Mouse (Mus musculus) induced T-regulatory cell, adult 2 months (primary cell): ENCODE measurements around the gene Myt1.

ENCODE experiments used
- DNase-seq: peaks from one replicate; pipeline ENCODE4 v3.0.0-alpha.2; 2012; ENCODE audit warnings: low read depth

The Myt1 gene

DNA sequence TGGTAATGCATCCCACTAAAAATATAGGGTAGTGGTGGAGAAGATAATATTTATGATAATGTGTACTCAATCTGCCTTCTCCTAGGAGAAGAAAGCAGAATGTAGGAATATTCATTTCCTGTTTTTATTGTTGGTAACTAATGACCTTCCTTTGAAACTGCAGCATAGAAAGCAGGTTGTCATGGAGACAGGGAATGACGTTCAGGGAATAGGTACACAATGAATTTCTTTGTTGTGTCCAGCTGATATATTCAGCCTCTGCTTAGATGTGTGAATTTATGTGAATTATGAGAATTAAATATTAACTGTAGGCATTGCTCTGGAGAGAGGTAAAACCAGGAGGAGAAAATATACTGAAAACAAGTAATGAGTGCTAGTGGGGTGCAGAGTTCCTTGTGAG is 18.3 kb downstream of the Myt1 start:
- DNase-seq: no peak

DNA sequence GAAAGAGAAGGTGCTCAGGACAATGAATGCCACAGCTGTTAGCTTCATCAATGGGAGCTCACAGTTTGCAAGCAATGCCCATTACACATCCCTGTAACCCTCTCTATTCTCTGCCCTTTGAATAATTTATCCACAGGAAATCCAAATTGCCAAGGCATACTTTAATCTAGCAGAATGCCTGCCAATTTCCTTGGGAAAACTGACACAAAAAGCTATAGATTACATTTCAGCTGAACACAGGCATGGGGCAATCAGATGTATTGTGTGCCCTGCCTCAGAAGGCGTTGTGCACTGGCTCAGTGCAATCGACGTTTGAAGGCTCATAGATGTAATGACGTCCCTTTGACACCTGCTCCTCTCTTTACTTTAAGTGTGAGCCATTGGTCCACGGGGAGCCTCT is 24.7 kb downstream of the Myt1 start:
- no peak for DNase-seq

DNA sequence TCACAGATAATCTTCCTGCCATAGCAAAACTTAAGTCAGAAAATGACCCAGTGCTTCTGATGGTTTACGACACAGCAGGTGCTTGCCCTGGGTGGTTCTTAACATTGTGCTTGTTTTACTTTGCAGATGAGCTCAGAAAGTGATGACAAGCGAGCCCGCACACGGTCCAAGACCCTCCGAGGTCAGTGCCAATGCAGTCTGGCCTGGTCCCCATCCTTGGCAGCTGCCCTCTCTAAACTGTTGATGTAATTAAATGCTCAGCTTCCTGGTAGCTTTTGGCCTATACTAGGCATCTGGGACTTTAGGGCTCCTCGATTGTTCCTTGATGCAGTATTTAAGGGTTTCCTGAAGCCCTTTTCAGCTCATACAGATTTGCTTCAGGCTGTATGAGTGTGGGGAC is 26.3 kb downstream of the Myt1 start:
- DNase-seq: no peak

DNA sequence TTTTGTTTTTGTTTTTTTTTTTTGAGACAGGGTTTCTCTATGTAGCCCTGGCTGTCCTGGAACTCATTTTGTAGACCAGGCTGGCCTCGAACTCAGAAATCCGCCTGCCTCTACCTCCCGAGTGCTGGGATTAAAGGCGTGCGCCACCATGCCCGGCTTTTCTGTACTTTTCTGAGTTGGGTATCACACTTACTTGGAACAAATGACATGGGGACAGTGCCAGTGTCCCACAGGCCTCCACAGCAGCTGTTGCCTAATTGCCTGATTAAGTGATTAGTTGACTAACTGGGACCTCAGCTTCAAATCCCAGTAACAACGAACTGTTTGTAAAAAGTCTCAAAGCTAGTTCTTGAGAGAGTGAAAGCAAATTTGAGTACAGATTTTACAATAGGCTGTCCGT is 30.1 kb downstream of the Myt1 start:
- peak; percentile 5 for DNase-seq

DNA sequence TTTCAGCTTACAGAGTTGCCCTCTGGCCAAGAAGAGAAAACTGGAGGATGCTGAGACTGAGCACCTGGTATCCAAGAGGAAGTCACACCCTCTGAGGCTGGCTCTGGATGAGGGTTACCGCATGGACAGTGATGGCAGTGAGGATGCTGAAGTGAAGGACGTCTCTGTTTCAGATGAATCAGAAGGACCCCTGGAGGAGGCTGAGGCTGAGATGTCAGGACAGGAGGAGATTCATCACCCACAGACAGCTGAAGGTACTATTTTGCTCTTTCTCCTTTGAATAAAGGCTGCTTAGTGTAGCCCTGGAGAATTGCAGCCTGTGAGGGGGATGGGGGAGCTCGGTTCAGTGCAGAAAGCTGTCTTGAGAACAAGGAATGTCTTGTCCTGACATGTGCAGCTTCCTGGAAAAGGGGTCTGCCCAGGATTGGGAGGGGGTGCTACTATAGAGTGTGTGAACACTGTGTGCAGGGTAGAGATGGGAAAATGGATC is 32.6 kb downstream of the Myt1 start:
- no peak for DNase-seq

DNA sequence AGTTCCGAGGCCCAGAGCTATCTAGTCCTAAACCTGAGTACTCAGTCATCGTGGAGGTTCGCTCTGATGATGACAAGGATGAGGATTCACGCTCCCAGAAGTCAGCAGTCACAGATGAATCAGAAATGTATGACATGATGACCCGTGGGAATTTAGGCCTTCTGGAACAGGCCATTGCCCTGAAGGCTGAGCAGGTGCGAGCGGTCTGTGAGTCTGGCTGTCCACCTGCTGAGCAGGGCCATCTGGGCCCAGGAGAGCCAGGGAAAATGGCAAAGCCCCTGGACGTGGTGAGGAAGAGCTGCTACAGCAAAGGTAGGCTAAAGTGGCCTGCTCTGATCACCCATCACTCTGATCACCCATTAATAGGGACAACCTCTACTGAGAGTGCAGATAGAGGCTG is 34.5 kb downstream of the Myt1 start:
- DNase-seq: no peak

DNA sequence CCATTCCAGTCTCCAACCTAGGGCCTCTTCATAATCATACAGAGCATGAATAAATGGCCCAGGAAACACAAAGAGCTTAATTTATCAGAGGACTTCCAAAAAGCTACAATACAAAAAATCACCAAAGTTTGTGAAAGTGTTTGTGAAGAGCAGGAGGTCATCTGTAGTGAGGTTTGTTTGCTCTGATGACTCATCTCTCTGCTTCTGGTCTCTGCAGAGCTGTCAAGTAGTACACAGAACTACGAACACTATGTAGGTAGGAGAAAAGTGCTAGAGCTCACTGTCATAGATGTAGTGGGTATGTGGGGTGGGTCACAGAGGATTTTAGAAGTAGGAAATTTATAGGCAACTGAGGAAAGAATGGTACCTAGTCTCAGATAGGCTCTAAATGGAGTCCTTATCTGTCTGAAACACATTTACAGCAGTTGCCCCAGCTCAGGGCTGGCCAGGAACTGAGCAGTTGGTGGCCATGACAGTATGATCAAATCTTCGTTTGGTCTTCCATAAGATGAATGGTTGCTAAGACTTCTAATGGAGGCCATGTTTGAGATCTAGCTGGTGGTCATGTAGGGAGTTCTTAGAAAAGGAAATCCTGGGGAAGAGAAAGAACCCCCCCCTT is 66.0 kb downstream of the Myt1 start:
- DNase-seq: no peak

DNA sequence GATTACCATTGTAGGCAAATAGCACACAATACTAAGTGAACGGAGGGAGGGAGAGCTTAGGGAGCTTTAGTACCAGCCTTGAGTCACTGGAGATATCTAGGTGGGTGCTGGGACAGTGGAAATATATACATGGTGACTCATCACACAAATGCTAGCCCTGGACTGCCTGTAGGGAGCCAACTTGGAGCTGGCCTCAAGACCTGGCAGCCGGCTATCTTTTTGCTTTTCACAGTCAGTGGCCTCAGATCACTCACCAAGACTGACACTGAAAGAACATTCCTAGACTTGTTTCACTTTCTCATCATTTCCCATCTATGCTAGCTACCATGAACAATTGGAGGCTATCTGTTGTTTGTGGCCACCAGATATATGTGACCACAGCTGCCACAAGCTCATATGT is 69.6 kb downstream of the Myt1 start:
- DNase-seq: no peak

DNA sequence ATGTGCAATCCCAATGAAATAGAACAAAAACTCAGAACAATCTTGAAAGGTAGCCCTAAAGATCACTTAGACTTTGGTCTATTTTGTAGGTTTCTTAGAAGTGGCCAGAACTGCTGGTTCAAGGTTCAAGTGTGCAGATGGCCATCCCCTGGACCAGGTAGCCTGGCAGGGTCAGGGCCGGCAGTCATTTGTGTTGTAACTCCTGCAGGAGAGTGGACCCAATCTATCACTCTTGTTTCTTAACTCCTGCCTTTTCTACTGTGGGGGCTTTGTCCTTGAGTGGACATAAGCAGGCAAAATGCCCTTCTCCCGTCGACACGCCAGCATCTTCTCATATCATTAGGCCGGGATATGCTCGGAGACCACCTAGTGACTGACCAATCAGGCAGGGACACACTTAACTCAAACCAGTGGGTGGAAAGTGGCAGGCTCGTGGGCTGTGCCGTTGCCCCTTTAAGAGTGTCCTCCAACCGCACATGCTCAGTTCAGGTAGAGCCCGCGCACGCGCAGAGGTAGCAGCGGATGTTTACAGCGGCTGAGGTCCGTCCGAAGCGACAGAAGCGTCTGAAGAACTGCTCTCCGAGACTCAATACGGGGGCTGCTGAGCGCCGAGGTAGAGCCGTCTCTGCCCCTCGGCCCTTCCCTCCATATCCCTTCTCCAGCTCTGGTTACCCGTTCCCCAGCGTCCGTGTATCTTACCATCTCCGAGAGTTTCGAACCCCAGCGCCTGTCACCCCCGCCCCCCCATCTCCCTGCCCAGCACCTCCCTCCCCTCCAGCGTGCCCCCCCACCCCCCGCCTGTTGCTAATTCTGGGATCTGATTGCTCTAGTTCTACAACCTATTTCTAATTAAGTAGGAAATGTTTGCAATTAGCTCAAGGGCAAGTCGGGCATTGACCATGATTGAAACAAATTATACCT is 74.5 kb downstream of the Myt1 start, which contains the start of gene Pcmtd2:
Gene Pcmtd2, plus strand, starts transcription at position 483 of the 921 bp plus-strand sequence.
- DNase-seq: peak; percentile 95

DNA sequence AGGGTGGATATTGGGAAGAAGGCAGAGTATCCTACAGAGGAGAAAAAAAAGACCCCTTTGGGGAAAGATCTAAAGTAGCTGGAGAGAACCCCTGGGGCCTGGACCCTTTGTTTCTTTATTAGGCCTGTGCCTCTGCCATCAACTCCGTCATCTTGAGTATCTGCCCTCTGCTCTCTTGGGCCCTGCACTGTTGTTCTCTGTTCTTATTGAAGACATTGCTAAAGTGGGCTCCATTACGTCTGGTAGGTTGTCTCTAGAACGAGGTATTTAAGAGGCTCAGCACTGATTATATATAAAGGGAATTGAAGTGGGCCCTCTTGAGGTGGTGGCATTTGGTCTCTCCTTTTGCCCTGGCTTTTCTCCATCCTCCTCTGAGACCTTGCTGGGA is 75.2 kb downstream of the Myt1 start:
- DNase-seq: peak; percentile 43

DNA sequence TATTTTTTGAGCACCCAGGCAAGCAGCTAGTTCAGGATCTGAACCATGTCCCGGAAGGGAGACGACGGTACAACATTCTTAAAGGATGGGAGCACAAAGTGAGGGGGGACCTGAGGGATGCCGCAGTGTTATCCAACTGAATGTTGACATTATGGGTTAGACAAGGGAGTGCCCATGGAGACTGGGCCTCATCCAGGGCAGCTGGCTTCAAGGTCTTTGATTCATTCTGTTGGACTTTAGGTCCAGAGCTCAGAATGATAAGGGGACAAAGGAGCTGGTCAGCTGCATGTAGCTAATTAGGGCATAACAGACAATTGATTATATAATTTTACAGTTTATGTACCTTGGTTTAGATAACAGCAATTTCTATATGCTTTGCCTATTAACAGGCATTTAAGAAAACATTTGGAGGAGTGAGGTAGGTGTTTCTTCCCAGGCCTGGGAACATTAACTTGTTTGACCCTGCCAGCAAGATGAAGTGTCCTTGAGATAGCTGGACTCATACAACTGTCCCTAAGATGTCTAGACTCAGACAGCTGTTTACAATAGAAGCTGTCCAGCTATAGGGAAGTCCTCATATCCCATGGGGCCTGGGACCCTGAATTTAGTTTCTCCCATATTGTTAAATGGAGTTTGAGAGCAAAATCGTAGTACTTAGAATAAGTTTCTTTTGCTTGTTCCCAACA is 82.7 kb downstream of the Myt1 start:
- DNase-seq: no peak

DNA sequence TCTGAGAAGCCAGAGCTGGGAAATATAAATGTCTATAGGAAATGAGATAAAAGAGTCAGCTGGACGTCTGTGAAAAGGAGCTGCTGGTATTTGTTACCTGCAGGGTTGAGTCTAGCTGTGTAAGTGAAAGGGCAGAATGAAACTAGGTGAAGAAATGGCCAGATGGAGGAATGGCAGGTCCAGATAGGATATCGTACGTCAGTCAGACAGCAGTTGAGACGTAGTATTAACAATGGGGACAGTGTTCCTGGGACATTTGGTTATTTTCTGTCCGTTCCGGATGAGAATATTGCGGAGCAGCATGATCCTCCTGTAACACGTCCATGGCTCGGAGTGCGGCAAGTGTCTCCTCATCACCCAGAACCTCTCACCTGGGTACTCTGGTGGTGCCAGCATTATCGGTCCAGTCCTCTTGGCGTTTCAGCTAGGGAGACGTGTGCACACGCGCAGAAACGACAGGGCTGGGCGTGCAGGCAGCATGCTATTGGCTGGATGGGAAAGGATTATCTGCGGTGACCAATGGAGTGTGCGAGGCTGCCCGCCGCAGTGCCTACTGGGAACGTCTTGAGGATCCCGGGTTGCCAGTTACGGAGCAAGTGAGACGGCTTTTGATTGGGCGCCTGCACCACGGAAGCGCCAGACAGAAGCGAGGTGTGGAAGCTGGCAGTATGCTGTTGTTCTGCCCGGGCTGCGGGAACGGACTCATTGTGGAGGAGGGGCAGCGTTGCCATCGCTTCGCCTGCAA is 100.8 kb downstream of the Myt1 start, which contains the start of gene Polr3k:
Gene Polr3k, plus strand, starts transcription at position 547 of the 745 bp plus-strand sequence.
- DNase-seq: peak; percentile 96

DNA sequence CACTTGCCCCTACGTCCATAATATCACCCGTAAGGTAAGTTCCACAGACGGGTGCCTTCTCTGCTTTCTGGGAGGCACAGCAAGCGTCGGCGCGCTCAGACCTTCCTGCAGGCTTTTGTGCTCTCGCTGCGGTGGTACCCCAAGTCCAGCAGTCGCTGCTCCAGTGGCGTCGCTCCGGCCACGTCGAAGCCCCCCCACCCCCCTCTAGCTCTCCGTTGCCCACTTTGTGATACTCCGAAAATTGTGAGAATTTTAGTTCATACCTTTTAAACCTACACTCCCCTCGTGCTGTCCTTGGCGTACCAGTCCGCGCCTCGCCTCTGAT is 101.4 kb downstream of the Myt1 start:
- no peak for DNase-seq

DNA sequence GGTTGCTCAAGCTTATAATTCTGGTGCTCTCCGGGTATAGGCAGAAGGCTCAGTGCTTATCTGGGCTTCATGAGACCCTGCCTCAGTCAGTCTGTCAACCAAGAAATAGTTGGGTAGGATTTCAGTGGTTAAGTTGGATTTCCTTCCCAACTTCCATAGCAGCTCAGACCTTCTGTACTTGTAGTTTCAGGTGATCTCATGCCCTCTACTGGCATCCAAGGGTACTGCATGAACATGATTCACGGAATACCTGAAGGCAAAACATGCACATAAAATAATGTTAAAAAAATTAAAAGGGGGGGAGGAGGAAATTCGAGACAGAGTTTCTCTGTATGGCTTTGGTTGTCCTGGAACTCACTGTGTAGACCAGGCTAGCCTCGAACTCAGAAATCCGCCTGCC is 103.8 kb downstream of the Myt1 start:
- peak; percentile 85 for DNase-seq

DNA sequence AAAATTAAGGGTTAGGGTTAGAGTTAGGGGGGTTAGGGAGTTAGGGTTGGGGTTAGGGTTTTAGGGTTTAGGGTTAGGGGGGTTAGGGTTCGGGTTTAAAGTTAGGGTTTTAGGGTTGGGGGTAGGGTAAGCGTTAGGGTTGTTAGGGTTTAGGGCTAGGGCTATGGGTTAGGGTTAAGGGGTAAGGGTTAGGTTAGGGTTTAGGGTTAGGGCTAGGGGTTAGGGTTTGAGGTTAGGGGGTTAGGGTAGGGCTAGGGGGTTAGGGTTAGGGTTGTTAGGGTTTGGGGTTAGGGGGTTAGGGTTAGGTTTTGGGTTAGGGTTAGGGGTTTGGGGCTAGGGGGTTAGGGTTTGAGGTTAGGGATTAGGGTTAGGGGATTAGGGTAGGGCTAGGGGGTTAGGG is 107.9 kb downstream of the Myt1 start:
- no peak for DNase-seq
